Mouse (Mus musculus): ENCODE data around the gene Lrrc59. TPM values are rescaled to one million over a fixed set of nuclear protein-coding genes. Genes with fewer than 3 reads are reported as not detected.

The Lrrc59 gene
- polyA plus RNA-seq (2015; fragmentation: Nextera tagmentation; extraction: Ambion mirVana): 232 and 251 TPM in 2 replicates

GRCm38 (mm10) chr11:94629199-94629883, at the start of gene Lrrc59:
Gene Lrrc59, plus strand, starts transcription at chr11:94629767.
- Histone ChIP-seq H3K4me1 (replicated peaks) (peaks cover 10% of the 10 kb centered on the region; the same call in 1 of the 2 replicates), H3K9me3 (no peaks in the 10 kb centered on the region), H3K36me3 (peaks cover 15% of the 10 kb centered on the region), H3K27ac (peak within 1 kb of the TSS; percentile 82), H3K27me3 (replicated peaks) (no peaks in the 10 kb centered on the region), H3K4me2 (replicated peaks) (peak within 1 kb of the TSS; percentile 81), H3K9ac (peak within 1 kb of the TSS; percentile 86), H3K4me3 (replicated peaks) (peak within 1 kb of the TSS; percentile 98)
- ATAC-seq: peak; percentile 91
- WGBS: 4% methylated on average over 41 of the region's 41 CpGs

GRCm38 (mm10) chr11:94580111-94580740, 49.3 kb upstream of the Lrrc59 start:
- peak; percentile 70 for ATAC-seq
- H3K9me3 ChIP-seq: no peaks in the 10 kb centered on the region
- no peak overlapping the region for H3K9ac ChIP-seq
- WGBS: 65% methylated on average over 5 of the region's 5 CpGs
- no peaks in the 10 kb centered on the region for H3K27me3 ChIP-seq (replicated peaks)
- H3K4me1 ChIP-seq (replicated peaks): no peaks in the 10 kb centered on the region
- H3K4me3 ChIP-seq (replicated peaks): no peak overlapping the region
- no peak overlapping the region for H3K4me2 ChIP-seq (replicated peaks)
- 0 out of 2 replicates have a peak overlapping the region, but pooled peaks have one; percentile 9 for H3K27ac ChIP-seq
- no peaks in the 10 kb centered on the region for H3K36me3 ChIP-seq

GRCm38 (mm10) chr11:94585091-94585490, 44.5 kb upstream of the Lrrc59 start:
- H3K27me3 ChIP-seq (replicated peaks): no peaks in the 10 kb centered on the region
- no peak for ATAC-seq
- no peak overlapping the region for H3K4me3 ChIP-seq (replicated peaks)
- WGBS: 91% methylated on average over 9 of the region's 9 CpGs
- H3K9me3 ChIP-seq: no peaks in the 10 kb centered on the region
- H3K36me3 ChIP-seq: no peaks in the 10 kb centered on the region
- H3K4me1 ChIP-seq (replicated peaks): 0 out of 2 replicates have a peak, but pooled peaks cover 3% of the 10 kb centered on the region
- no peak overlapping the region for H3K4me2 ChIP-seq (replicated peaks)
- H3K9ac ChIP-seq: no peak overlapping the region
- no peak overlapping the region for H3K27ac ChIP-seq

GRCm38 (mm10) chr11:94587511-94587910, 42.1 kb upstream of the Lrrc59 start:
- 82% methylated on average over 6 of the region's 6 CpGs for WGBS
- H3K9me3 ChIP-seq: no peaks in the 10 kb centered on the region
- no peak overlapping the region for H3K4me2 ChIP-seq (replicated peaks)
- H3K36me3 ChIP-seq: no peaks in the 10 kb centered on the region
- no peaks in the 10 kb centered on the region for H3K27me3 ChIP-seq (replicated peaks)
- peaks cover 11% of the 10 kb centered on the region for H3K4me1 ChIP-seq (replicated peaks)
- no peak overlapping the region for H3K9ac ChIP-seq
- no peak overlapping the region for H3K27ac ChIP-seq
- no peak overlapping the region for H3K4me3 ChIP-seq (replicated peaks)
- no peak for ATAC-seq

GRCm38 (mm10) chr11:94596311-94596852, 33.2 kb upstream of the Lrrc59 start:
- ATAC-seq: no peak
- Histone ChIP-seq H3K27ac (no peak overlapping the region), H3K27me3 (replicated peaks) (no peaks in the 10 kb centered on the region)

GRCm38 (mm10) chr11:94597319-94597718, 32.2 kb upstream of the Lrrc59 start:
- Histone ChIP-seq H3K4me1 (replicated peaks) (peaks cover 15% of the 10 kb centered on the region), H3K36me3 (no peaks in the 10 kb centered on the region), H3K9me3 (no peaks in the 10 kb centered on the region), H3K9ac (no peak overlapping the region), H3K27ac (no peak overlapping the region), H3K4me2 (replicated peaks) (no peak overlapping the region), H3K4me3 (replicated peaks) (no peak overlapping the region), H3K27me3 (replicated peaks) (no peaks in the 10 kb centered on the region)
- WGBS: 81% methylated on average over 4 of the region's 4 CpGs
- ATAC-seq: no peak

More at GRCm38 (mm10) chr11:94596311-94596852, 33.2 kb upstream of the Lrrc59 start:
- 68% methylated on average over 7 of the region's 7 CpGs for WGBS
- Histone ChIP-seq H3K4me3 (replicated peaks) (no peak overlapping the region), H3K9ac (no peak overlapping the region), H3K4me1 (replicated peaks) (peaks cover 12% of the 10 kb centered on the region), H3K9me3 (no peaks in the 10 kb centered on the region), H3K4me2 (replicated peaks) (no peak overlapping the region), H3K36me3 (no peaks in the 10 kb centered on the region)

GRCm38 (mm10) chr11:94598437-94599120, 31.0 kb upstream of the Lrrc59 start:
- H3K36me3 ChIP-seq: no peaks in the 10 kb centered on the region
- H3K4me2 ChIP-seq (replicated peaks): no peak overlapping the region
- H3K9me3 ChIP-seq: no peaks in the 10 kb centered on the region
- no peaks in the 10 kb centered on the region for H3K27me3 ChIP-seq (replicated peaks)
- 61% methylated on average over 6 of the region's 6 CpGs for WGBS
- no peak overlapping the region for H3K9ac ChIP-seq
- no peak for ATAC-seq
- H3K4me1 ChIP-seq (replicated peaks): peaks cover 15% of the 10 kb centered on the region
- no peak overlapping the region for H3K4me3 ChIP-seq (replicated peaks)
- no peak overlapping the region for H3K27ac ChIP-seq

GRCm38 (mm10) chr11:94600447-94600846, 29.1 kb upstream of the Lrrc59 start:
- peak overlapping the region; percentile 74; the same call in 1 of the 2 replicates for H3K4me2 ChIP-seq (replicated peaks)
- no peak for ATAC-seq
- H3K27me3 ChIP-seq (replicated peaks): no peaks in the 10 kb centered on the region
- H3K9ac ChIP-seq: no peak overlapping the region
- H3K9me3 ChIP-seq: no peaks in the 10 kb centered on the region
- 89% methylated on average over 7 of the region's 7 CpGs for WGBS
- no peaks in the 10 kb centered on the region for H3K36me3 ChIP-seq
- H3K4me1 ChIP-seq (replicated peaks): peaks cover 15% of the 10 kb centered on the region
- no peak overlapping the region for H3K4me3 ChIP-seq (replicated peaks)
- no peak overlapping the region for H3K27ac ChIP-seq

GRCm38 (mm10) chr11:94601321-94602281, 28.0 kb upstream of the Lrrc59 start, which contains the start of gene Acsf2:
Gene Acsf2, minus strand, starts transcription at chr11:94601871.
- no peaks in the 10 kb centered on the region for H3K27me3 ChIP-seq (replicated peaks)
- no peaks in the 10 kb centered on the region for H3K36me3 ChIP-seq
- H3K9ac ChIP-seq: peak within 1 kb of the TSS; percentile 52
- H3K4me1 ChIP-seq (replicated peaks): peaks cover 13% of the 10 kb centered on the region
- ATAC-seq: peak; percentile 88
- peak within 1 kb of the TSS; percentile 15; the same call in 1 of the 2 replicates for H3K27ac ChIP-seq
- H3K4me2 ChIP-seq (replicated peaks): peak within 1 kb of the TSS; percentile 74
- peak within 1 kb of the TSS; percentile 50 for H3K4me3 ChIP-seq (replicated peaks)
- WGBS: 1% methylated on average over 52 of the region's 52 CpGs
- H3K9me3 ChIP-seq: no peaks in the 10 kb centered on the region

GRCm38 (mm10) chr11:94602356-94602955, 27.1 kb upstream of the Lrrc59 start:
- no peak overlapping the region for H3K27ac ChIP-seq
- no peaks in the 10 kb centered on the region for H3K9me3 ChIP-seq
- no peak; the same call in 1 of the 2 replicates for ATAC-seq
- H3K9ac ChIP-seq: peak overlapping the region; percentile 52; the same call in 1 of the 2 replicates
- no peaks in the 10 kb centered on the region for H3K27me3 ChIP-seq (replicated peaks)
- WGBS: 56% methylated on average over 11 of the region's 11 CpGs
- H3K4me2 ChIP-seq (replicated peaks): peak overlapping the region; percentile 74
- peaks cover 12% of the 10 kb centered on the region for H3K4me1 ChIP-seq (replicated peaks)
- no peaks in the 10 kb centered on the region for H3K36me3 ChIP-seq
- no peak overlapping the region for H3K4me3 ChIP-seq (replicated peaks)

Measured in intestine, embryonic 15.5 days (tissue).